8 mouse cellular contexts compared by ENCODE assay signal in the genomic region with DNA sequence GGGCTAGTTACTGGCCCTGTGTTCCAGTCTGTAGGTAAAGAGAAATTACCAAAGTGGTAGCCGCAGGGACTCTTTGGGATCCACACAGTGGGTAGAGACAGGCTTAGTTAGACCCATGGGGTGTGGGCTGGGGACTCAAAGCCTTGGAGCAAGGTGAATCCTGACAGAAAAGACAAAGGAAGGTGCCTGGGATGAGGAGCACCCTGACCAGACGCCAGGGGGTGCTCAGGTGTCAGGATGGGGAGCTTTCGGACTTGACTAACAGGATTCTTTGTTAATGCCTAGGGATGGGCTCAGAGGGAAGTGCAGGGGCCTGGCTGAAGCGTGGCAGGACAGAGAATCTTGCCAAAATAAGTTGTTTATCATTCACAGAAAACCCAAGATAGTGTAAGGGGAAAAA. TPM values are rescaled to one million over a fixed set of nuclear protein-coding genes. Genes with fewer than 3 reads are reported as not detected.
A peak's percentile ranks its signal among the peaks of the same experiment; 100 is the strongest.
DNase-seq lines count a peak whose midpoint lies in the region; ATAC-seq and TF ChIP-seq lines count a peak whose summit lies in the region.

No protein-coding gene starts in this region.

- H3K4me1 ChIP-seq in hindbrain, embryonic 11.5 days (replicated peaks; ENCODE audit: control insufficient read depth, insufficient read depth, low read length): peaks cover 8% of the 10 kb centered on the region
- no peaks in the 10 kb centered on the region for H3K4me1 ChIP-seq in hindbrain, embryonic 14.5 days (replicated peaks; ENCODE audit: control insufficient read depth, insufficient read depth, low read length)
- H3K4me1 ChIP-seq in MEL (ENCODE audit: control insufficient read depth in 1 of 2, insufficient read depth in 2 of 2, low read length in 2 of 2): no peaks in the 10 kb centered on the region
- peaks cover 45% of the 10 kb centered on the region for H3K4me1 ChIP-seq in embryonic facial prominence, embryonic 14.5 days (ENCODE audit: control insufficient read depth, insufficient read depth, low read length)
- no peaks in the 10 kb centered on the region for H3K4me1 ChIP-seq in small intestine, adult 2 months (ENCODE audit: control insufficient read depth, insufficient read depth, insufficient read length, low read length)

- no peaks in the 10 kb centered on the region for H3K79me2 ChIP-seq in MEL (ENCODE audit: control insufficient read depth, insufficient read depth, low read length, poor library complexity)

- no peak for ATAC-seq in hindbrain, embryonic 11.5 days (ENCODE audit: low FRiP score)
- no peak for ATAC-seq in hindbrain, embryonic 14.5 days (ENCODE audit: low FRiP score)
- peak; percentile 64; the same call in 1 of the 2 replicates for ATAC-seq in embryonic facial prominence, embryonic 14.5 days (ENCODE audit: low read depth)

- 0 out of 2 replicates have a peak overlapping the region, but pooled peaks have one; percentile 7 for H3K27ac ChIP-seq in hindbrain, embryonic 11.5 days (ENCODE audit: low read depth, low read length)
- no peak overlapping the region for H3K27ac ChIP-seq in hindbrain, embryonic 14.5 days
- no peak overlapping the region for H3K27ac ChIP-seq in MEL (ENCODE audit: control insufficient read depth, low read depth, low read length)
- peak overlapping the region; percentile 90 for H3K27ac ChIP-seq in embryonic facial prominence, embryonic 14.5 days (replicated peaks; ENCODE audit: low read depth, low read length)
- H3K27ac ChIP-seq in small intestine, adult 2 months (ENCODE audit: insufficient read depth, low read depth, low read length): no peak overlapping the region

- WGBS in hindbrain, embryonic 11.5 days: 25% methylated on average over 4 of the region's 4 CpGs
- WGBS in hindbrain, embryonic 14.5 days: 33% methylated on average over 4 of the region's 4 CpGs
- 21% methylated on average over 4 of the region's 4 CpGs for WGBS in embryonic facial prominence, embryonic 14.5 days
- WGBS in small intestine, adult 2 months: 26% methylated on average over 4 of the region's 4 CpGs

- H3K9me3 ChIP-seq in hindbrain, embryonic 11.5 days (ENCODE audit: control insufficient read depth, low read length): no peaks in the 10 kb centered on the region
- no peaks in the 10 kb centered on the region for H3K9me3 ChIP-seq in hindbrain, embryonic 14.5 days (ENCODE audit: control insufficient read depth, low read length)
- no peaks in the 10 kb centered on the region for H3K9me3 ChIP-seq in MEL (replicated peaks; ENCODE audit: insufficient read depth, low read length)
- no peaks in the 10 kb centered on the region for H3K9me3 ChIP-seq in embryonic facial prominence, embryonic 14.5 days (ENCODE audit: control insufficient read depth, low read length)

- peak; percentile 38 for TF ChIP-seq RAD21 in MEL (IDR thresholded peaks at IDR 0.05; ENCODE audit: low read depth, low read length)

- TF ChIP-seq EP300 in MEL (IDR thresholded peaks at IDR 0.05; ENCODE audit: low read depth in 1 of 2, low read length in 2 of 2): no peak

- H3K27me3 ChIP-seq in hindbrain, embryonic 11.5 days (ENCODE audit: control insufficient read depth, insufficient read depth, low read length): no peaks in the 10 kb centered on the region
- no peaks in the 10 kb centered on the region for H3K27me3 ChIP-seq in hindbrain, embryonic 14.5 days (ENCODE audit: control insufficient read depth, insufficient read depth, low read length)
- peaks cover 8 to 15% of the 10 kb centered on the region in 2 experiments for H3K27me3 ChIP-seq in MEL (ENCODE audit: control insufficient read depth in 1 of 2, insufficient read depth in 2 of 2, low read length in 2 of 2)
- no peaks in the 10 kb centered on the region for H3K27me3 ChIP-seq in embryonic facial prominence, embryonic 14.5 days (replicated peaks; ENCODE audit: control insufficient read depth, insufficient read depth, low read length)
- peaks cover 6% of the 10 kb centered on the region; the same call in 1 of the 2 replicates for H3K27me3 ChIP-seq in small intestine, adult 2 months (ENCODE audit: control insufficient read depth, insufficient read depth, low read length)

- peak; percentile 55 for DNase-seq in hindbrain, embryonic 11.5 days (ENCODE audit: low spot score)
- DNase-seq in hindbrain, embryonic 14.5 days (ENCODE audit: low spot score): no peak
- DNase-seq in MEL (ENCODE audit: low read depth, low spot score): peak; percentile 14
- no peak for DNase-seq in embryonic facial prominence, embryonic 14.5 days (ENCODE audit: low spot score)
- DNase-seq in kidney, postnatal 14 days: peak; percentile 47
- no peak for DNase-seq in left cerebral cortex, postnatal 4 days
- no peak for DNase-seq in right cerebral cortex, postnatal 10 days (ENCODE audit: low spot score in 2 of 2)

- intact Hi-C loops in left cerebral cortex, postnatal 4 days (cut with DNase I): no loop called here

- TF ChIP-seq POLR2A in MEL (IDR thresholded peaks at IDR 0.05; ENCODE audit: control insufficient read depth in 1 of 2, insufficient read depth in 1 of 2, low read depth in 1 of 2, low read length in 2 of 2, poor library complexity in 1 of 2): no peak
- no peak for TF ChIP-seq POLR2A in small intestine, adult 2 months (IDR thresholded peaks at IDR 0.05; ENCODE audit: low read depth, low read length)

- no peak overlapping the region for H3K4me3 ChIP-seq in hindbrain, embryonic 11.5 days (ENCODE audit: low read depth, low read length)
- H3K4me3 ChIP-seq in hindbrain, embryonic 14.5 days (replicated peaks; ENCODE audit: low read length): no peak overlapping the region
- H3K4me3 ChIP-seq in MEL (ENCODE audit: control insufficient read depth in 1 of 2, insufficient read depth in 1 of 2, low read depth in 2 of 2, low read length in 2 of 2): no peak overlapping the region
- H3K4me3 ChIP-seq in embryonic facial prominence, embryonic 14.5 days (ENCODE audit: low read depth, low read length): no peak overlapping the region
- no peak overlapping the region for H3K4me3 ChIP-seq in small intestine, adult 2 months (ENCODE audit: low read depth, low read length)

- no peak overlapping the region for H3K4me2 ChIP-seq in hindbrain, embryonic 11.5 days (replicated peaks; ENCODE audit: low read depth, low read length)
- no peak overlapping the region for H3K4me2 ChIP-seq in hindbrain, embryonic 14.5 days (replicated peaks)
- H3K4me2 ChIP-seq in embryonic facial prominence, embryonic 14.5 days (ENCODE audit: low read depth, low read length): no peak overlapping the region

- no peaks in the 10 kb centered on the region for H3K36me3 ChIP-seq in hindbrain, embryonic 11.5 days (ENCODE audit: control insufficient read depth, insufficient read depth, low read length)
- H3K36me3 ChIP-seq in hindbrain, embryonic 14.5 days (replicated peaks; ENCODE audit: control insufficient read depth, insufficient read depth): no peaks in the 10 kb centered on the region
- no peaks in the 10 kb centered on the region for H3K36me3 ChIP-seq in MEL (ENCODE audit: control insufficient read depth in 1 of 2, insufficient read depth in 2 of 2, low read length in 2 of 2)
- no peaks in the 10 kb centered on the region for H3K36me3 ChIP-seq in embryonic facial prominence, embryonic 14.5 days (ENCODE audit: control insufficient read depth, insufficient read depth, low read length)
- no peaks in the 10 kb centered on the region for H3K36me3 ChIP-seq in small intestine, adult 2 months (ENCODE audit: control insufficient read depth, insufficient read depth, low read length)

- peak in 2 of 3 experiments; percentile 46 to 52; a peak in 4 of 6 replicates for TF ChIP-seq CTCF in MEL (IDR thresholded peaks at IDR 0.05 in 2 of 3, conservative IDR thresholded peaks at IDR 0.05 in 1 of 3; ENCODE audit: control insufficient read depth in 1 of 3, insufficient read depth in 1 of 3, low read depth in 2 of 3, low read length in 3 of 3, poor library complexity in 1 of 3, severe bottlenecking in 1 of 3)
- peak; percentile 63; the same call in 1 of the 2 replicates for TF ChIP-seq CTCF in small intestine, adult 2 months (IDR thresholded peaks at IDR 0.05; ENCODE audit: extremely low read depth, insufficient read length, insufficient replicate concordance, low read depth, low read length)

- H3K9ac ChIP-seq in hindbrain, embryonic 11.5 days (ENCODE audit: low read depth, low read length): no peak overlapping the region
- H3K9ac ChIP-seq in hindbrain, embryonic 14.5 days: no peak overlapping the region
- no peak overlapping the region for H3K9ac ChIP-seq in MEL (ENCODE audit: control insufficient read depth, low read depth, low read length, poor library complexity, severe bottlenecking)
- 0 out of 2 replicates have a peak overlapping the region, but pooled peaks have one; percentile 20 for H3K9ac ChIP-seq in embryonic facial prominence, embryonic 14.5 days (ENCODE audit: low read depth, low read length)

TF ChIP-seq in MEL, 35 proteins besides CTCF, POLR2A, EP300 and RAD21 (continues in another document):
- TF ChIP-seq POLR2AphosphoS2 (IDR thresholded peaks at IDR 0.05; ENCODE audit: low read length): no peak
- peak; percentile 14; the same call in 1 of the 2 replicates for TF ChIP-seq ZC3H11A (IDR thresholded peaks at IDR 0.05; ENCODE audit: low read depth, low read length)
- no peak for TF ChIP-seq CHD2 (IDR thresholded peaks at IDR 0.05; ENCODE audit: low read length)
- no peak for TF ChIP-seq UBTF (IDR thresholded peaks at IDR 0.05; ENCODE audit: borderline replicate concordance, insufficient read depth, low read depth, low read length)
- TF ChIP-seq NELFE (IDR thresholded peaks at IDR 0.05; ENCODE audit: low read depth, low read length): no peak

RNA-seq across cellular contexts. Expression of a gene that starts 10.1 kb away (rescaled TPM):
- 13.5 and 13.9 TPM in 2 replicates for polyA plus RNA-seq in hindbrain, embryonic 11.5 days (2014; fragmentation: Nextera tagmentation; extraction: Ambion mirVana)
- polyA plus RNA-seq in hindbrain, embryonic 14.5 days (2014; fragmentation: Nextera tagmentation; extraction: Ambion mirVana): 21.6 and 22.9 TPM in 2 replicates
- total RNA-seq in MEL (2012; rRNA removed): 48.2 and 57.6 TPM in 2 replicates
- 10 to 100 TPM in 1 of 2 experiments, not detected in 1; 11.4 TPM for polyA plus RNA-seq in MEL (2012; ENCODE audit: insufficient read depth in 1 of 2, insufficient read length in 2 of 2, low read depth in 1 of 2, low replicate concordance in 2 of 2, missing spikeins in 1 of 2)
- polyA plus RNA-seq in embryonic facial prominence, embryonic 14.5 days (2014; fragmentation: Nextera tagmentation; extraction: Ambion mirVana): 30.3 and 33.1 TPM in 2 replicates
- polyA plus RNA-seq in small intestine, adult 2 months (2012; rRNA removed): 4.8 and 10.5 TPM in 2 replicates
- 10 to 100 TPM in 1 of 2 experiments, 1 to 10 TPM in 1; 9.4 to 11.5 TPM for total RNA-seq in left cerebral cortex, postnatal 4 days (2021)

RNA-seq across cellular contexts. Expression of a gene that starts 23.7 kb away (rescaled TPM):
- 1.7 and 1.9 TPM in 2 replicates for polyA plus RNA-seq in hindbrain, embryonic 11.5 days (2014; fragmentation: Nextera tagmentation; extraction: Ambion mirVana)
- 1.2 and 1.6 TPM in 2 replicates for polyA plus RNA-seq in hindbrain, embryonic 14.5 days (2014; fragmentation: Nextera tagmentation; extraction: Ambion mirVana)
- not detected in 2 replicates for total RNA-seq in MEL (2012; rRNA removed)
- polyA plus RNA-seq in MEL (2012; ENCODE audit: insufficient read depth in 1 of 2, insufficient read length in 2 of 2, low read depth in 1 of 2, low replicate concordance in 2 of 2, missing spikeins in 1 of 2): not detected
- 376 and 643 TPM in 2 replicates for polyA plus RNA-seq in embryonic facial prominence, embryonic 14.5 days (2014; fragmentation: Nextera tagmentation; extraction: Ambion mirVana)
- 0.10 TPM in 1 of 2 replicates, not detected in the other for polyA plus RNA-seq in small intestine, adult 2 months (2012; rRNA removed)
- 1 to 10 TPM in 1 of 2 experiments, not detected in 1; 1.3 TPM for total RNA-seq in left cerebral cortex, postnatal 4 days (2021)

Comparison
In these comparisons a context has a peak if more than half of its experiments do, and no peak if none do; other contexts are left out.
1. DNase-seq: peak in hindbrain, embryonic 11.5 days (single experiment), MEL (single experiment) and kidney, postnatal 14 days (single experiment); none in hindbrain, embryonic 14.5 days (single experiment), embryonic facial prominence, embryonic 14.5 days (single experiment), left cerebral cortex, postnatal 4 days (single experiment) and right cerebral cortex, postnatal 10 days (0 of 2).
2. H3K27ac ChIP-seq: peak in hindbrain, embryonic 11.5 days (single experiment) and embryonic facial prominence, embryonic 14.5 days (single experiment); none in hindbrain, embryonic 14.5 days (single experiment), MEL (single experiment) and small intestine, adult 2 months (single experiment).
3. RNA of a gene that starts 23.7 kb away (polyA plus RNA-seq): 376 to 643 TPM in embryonic facial prominence, embryonic 14.5 days; 1.7 to 1.9 TPM in hindbrain, embryonic 11.5 days, 1.2 to 1.6 TPM in hindbrain, embryonic 14.5 days, 0.10 TPM in small intestine, adult 2 months and not detected in MEL; every median in the first group is over 100 times any median in the second.